Mouse (Mus musculus) erythroid progenitor cell, adult 5-6 weeks (primary cell): ENCODE results near the gene Gm38392. TPM values are rescaled to one million over a fixed set of nuclear protein-coding genes. Genes with fewer than 3 reads are reported as not detected.

Experiments
- ATAC-seq: replicated peaks from 2 replicates; pipeline ENCODE4 v1.8.0; 2016; ENCODE audit warnings: moderate number of reproducible peaks, mild to moderate bottlenecking, moderate TSS enrichment, inconsistent platforms; ENCODE audit not compliant: poor library complexity, low FRiP score, severe bottlenecking
- total RNA-seq, 2 experiments: library from RNA; stranded (forward) in 1 of 2; stranded (reverse) in 1 of 2; fragments of 150-400 nt in 1 of 2; fragments of 186-747, 209-891 nt in 1 of 2; gene quantifications; 2 replicates each; pipeline versions ENCODE4 v1.2.3 to v1.2.4; 2015 to 2017; ENCODE audit warnings: low replicate concordance in 2 of 2

Gene Gm38392
- total RNA-seq, 2 experiments from 2014 or later: not detected

GRCm38 (mm10) chr3:88239446-88239845, 47.6 kb downstream of the Gm38392 start:
- no peak for ATAC-seq

- no peak for ATAC-seq
Measured at GRCm38 (mm10) chr3:88238866-88239391, 48.1 kb downstream of the Gm38392 start.

- ATAC-seq: peak; percentile 60; the same call in 1 of the 2 replicates
Measured at GRCm38 (mm10) chr3:88237556-88238194, 49.3 kb downstream of the Gm38392 start.

- ATAC-seq: no peak
Measured at GRCm38 (mm10) chr3:88237161-88237555, 49.9 kb downstream of the Gm38392 start.

- no peak for ATAC-seq
Measured at GRCm38 (mm10) chr3:88235616-88236015, 51.4 kb downstream of the Gm38392 start.

GRCm38 (mm10) chr3:88235216-88235615, 51.8 kb downstream of the Gm38392 start:
- no peak for ATAC-seq

GRCm38 (mm10) chr3:88234041-88234440, 53.0 kb downstream of the Gm38392 start:
- ATAC-seq: no peak

- ATAC-seq: no peak
Measured at GRCm38 (mm10) chr3:88232851-88233649, 54.0 kb downstream of the Gm38392 start.

GRCm38 (mm10) chr3:88232301-88232702, 54.7 kb downstream of the Gm38392 start:
- no peak for ATAC-seq

GRCm38 (mm10) chr3:88231061-88231641, 55.9 kb downstream of the Gm38392 start:
- no peak for ATAC-seq

GRCm38 (mm10) chr3:88230262-88231047, 56.6 kb downstream of the Gm38392 start:
- no peak for ATAC-seq

- ATAC-seq: no peak
Measured at GRCm38 (mm10) chr3:88229526-88229925, 57.5 kb downstream of the Gm38392 start.

GRCm38 (mm10) chr3:88228906-88229305, 58.1 kb downstream of the Gm38392 start:
- ATAC-seq: no peak

- ATAC-seq: no peak
Measured at GRCm38 (mm10) chr3:88227976-88228375, 59.0 kb downstream of the Gm38392 start.

- no peak for ATAC-seq
Measured at GRCm38 (mm10) chr3:88227260-88227659, 59.8 kb downstream of the Gm38392 start.

- no peak for ATAC-seq
Measured at GRCm38 (mm10) chr3:88226101-88226845, 60.7 kb downstream of the Gm38392 start.

GRCm38 (mm10) chr3:88224929-88225328, 62.1 kb downstream of the Gm38392 start:
- no peak for ATAC-seq

GRCm38 (mm10) chr3:88222446-88222845, 64.6 kb downstream of the Gm38392 start:
- ATAC-seq: no peak
